Mouse (Mus musculus) heart, postnatal 0 days (tissue): ENCODE measurements at regions not wholly inside any gene's neighbourhood (a gene's known extent, or its start where the extent isn't known, plus 50 kb on each side); places are given as distances from the start of the nearest gene placed in this dataset.

Experiments
- CTCF ChIP-seq: IDR thresholded peaks from 2 replicates; pipeline ENCODE4 v1.5.1; 2016; ENCODE audit warnings: antibody characterized with exemption, control low read depth, low read depth
- EP300 ChIP-seq: IDR thresholded peaks from 2 replicates; pipeline ENCODE4 v1.6.1; 2016; ENCODE audit warnings: antibody characterized with exemption, low read depth

- TF ChIP-seq CTCF (no peak), EP300 (no peak)
Observed at GRCm38 (mm10) chr3:137541666-137542065, 79.7 kb upstream of the Ddit4l start.
